ENCODE assay signal across 8 mouse cellular contexts in the genomic region with DNA sequence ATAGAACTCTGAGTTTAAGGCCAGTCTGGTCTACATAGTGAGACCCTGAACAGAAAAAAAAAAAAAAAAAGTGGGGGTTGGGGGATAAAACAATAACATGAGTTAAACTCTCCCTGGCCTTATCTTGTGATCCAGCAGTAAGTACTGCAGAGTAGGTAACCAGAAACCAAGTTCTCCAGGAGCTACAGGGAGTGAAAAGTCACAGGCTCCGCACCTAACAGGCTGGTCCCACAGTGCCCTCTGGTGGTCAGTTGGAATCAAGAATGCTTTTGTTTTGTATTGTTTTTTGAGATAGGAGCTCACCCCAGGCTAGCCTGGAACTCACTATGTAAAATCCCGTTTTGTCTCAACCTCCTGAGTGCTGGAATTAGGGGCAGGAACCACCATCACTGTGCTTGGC. TPM values are rescaled to one million over a fixed set of nuclear protein-coding genes. Genes with fewer than 3 reads are reported as not detected.
A peak's percentile ranks its signal among the peaks of the same experiment; 100 is the strongest.
DNase-seq lines count a peak whose midpoint lies in the region; ATAC-seq and TF ChIP-seq lines count a peak whose summit lies in the region.

No protein-coding gene starts in this region.

- peak; percentile 3 for DNase-seq in 3134 (ENCODE audit: extremely low read depth, insufficient read length, low spot score)
- DNase-seq in Patski (ENCODE audit: low read depth, low spot score), result no peak
- DNase-seq in cerebellum, postnatal 10 days, result peak; percentile 86 to 90
- peak; percentile 22 to 62 for DNase-seq in frontal cortex, postnatal 10 days (ENCODE audit: low spot score in 2 of 2)
- peak; percentile 73 for DNase-seq in kidney, adult 9 months
- DNase-seq in limb, embryonic 14.5 days (ENCODE audit: low spot score), result peak; percentile 89
- DNase-seq in naive thymus-derived CD4-positive, alpha-beta T cell, adult 2 months (ENCODE audit: low read depth), result peak; percentile 80
- peak; percentile 40 for DNase-seq in telencephalon, adult 2 months (ENCODE audit: low read depth, low spot score)

- POLR2A ChIA-PET in Patski (lab: Charles Lee), result no interaction called here

- in situ Hi-C loops in Patski (cut with MboI; ENCODE audit: low pct_unique_long_range_greater_than_20kb), result loop anchor here (5.0 kb wide), 1 partner anchor 214 kb away; no protein-coding TSS in a partner anchor

- peaks cover 8% of the 10 kb centered on the region for H3K27me3 ChIP-seq in Patski
- no peaks in the 10 kb centered on the region for H3K27me3 ChIP-seq in limb, embryonic 14.5 days (ENCODE audit: control insufficient read depth, insufficient read depth, low read length)

- H3K9ac ChIP-seq in limb, embryonic 14.5 days (ENCODE audit: low read depth, low read length, severe bottlenecking), result no peak overlapping the region

- CTCF ChIA-PET in Patski (lab: Charles Lee), result interaction anchor here (0.7 to 2.8 kb wide), 12 partner anchors 9 to 623 kb away, joined by 3 to 33 read pairs (median 4); a partner anchor contains a TSS

- WGBS in limb, embryonic 14.5 days, result 9% methylated on average over 2 of the region's 2 CpGs

- no peak for TF ChIP-seq POLR2A in limb, embryonic 14.5 days (IDR thresholded peaks at IDR 0.05; ENCODE audit: borderline replicate concordance, extremely low read depth, insufficient read depth, insufficient read length)

- H3K4me2 ChIP-seq in limb, embryonic 14.5 days (replicated peaks; ENCODE audit: low read depth, low read length, severe bottlenecking), result no peak overlapping the region

- H3K9me3 ChIP-seq in limb, embryonic 14.5 days (ENCODE audit: control insufficient read depth, low read length), result no peaks in the 10 kb centered on the region

- H3K36me3 ChIP-seq in limb, embryonic 14.5 days (ENCODE audit: control insufficient read depth, insufficient read depth, low read length), result no peaks in the 10 kb centered on the region

- H3K27ac ChIP-seq in limb, embryonic 14.5 days (replicated peaks; ENCODE audit: low read depth, low read length), result no peak overlapping the region

- no peak overlapping the region for H3K4me3 ChIP-seq in limb, embryonic 14.5 days (replicated peaks; ENCODE audit: low read length)

- peak; percentile 87 for TF ChIP-seq CTCF in Patski (IDR thresholded peaks at IDR 0.05)

- H3K4me1 ChIP-seq in limb, embryonic 14.5 days (ENCODE audit: control insufficient read depth, insufficient read depth, low read length), result 0 out of 2 replicates have a peak, but pooled peaks cover 4% of the 10 kb centered on the region

- no peak for ATAC-seq in Patski
- ATAC-seq in limb, embryonic 14.5 days (ENCODE audit: low FRiP score, low read depth), result peak; percentile 72

RNA-seq across cellular contexts. Expression of a gene that starts 13.3 kb away (rescaled TPM):
- 43.5 TPM for polyA plus RNA-seq in Patski (2021)
- 58.5 and 122 TPM in 2 replicates for polyA plus RNA-seq in limb, embryonic 14.5 days (2012; rRNA removed)
- polyA plus RNA-seq in limb, embryonic 14.5 days (2014; fragmentation: Nextera tagmentation; extraction: Ambion mirVana), result 127 and 135 TPM in 2 replicates

RNA-seq across cellular contexts. Expression of a gene that starts 23.5 kb away (rescaled TPM):
- polyA plus RNA-seq in Patski (2021), result 21.1 TPM
- polyA plus RNA-seq in limb, embryonic 14.5 days (2012; rRNA removed), result 9.0 and 9.4 TPM in 2 replicates
- 13.0 and 13.3 TPM in 2 replicates for polyA plus RNA-seq in limb, embryonic 14.5 days (2014; fragmentation: Nextera tagmentation; extraction: Ambion mirVana)
